Mouse (Mus musculus) E14TG2a.4 (cell line): ENCODE measurements around the gene Tenm2.

ENCODE experiments used
- CTCF ChIP-seq: conservative IDR thresholded peaks from 2 replicates; pipeline ENCODE4 v1.5.1; 2014; ENCODE audit warnings: low read length
- POU5F1 ChIP-seq: IDR thresholded peaks from 2 replicates; pipeline ENCODE4 v1.6.1; 2014; ENCODE audit warnings: low read length, borderline replicate concordance

DNA sequence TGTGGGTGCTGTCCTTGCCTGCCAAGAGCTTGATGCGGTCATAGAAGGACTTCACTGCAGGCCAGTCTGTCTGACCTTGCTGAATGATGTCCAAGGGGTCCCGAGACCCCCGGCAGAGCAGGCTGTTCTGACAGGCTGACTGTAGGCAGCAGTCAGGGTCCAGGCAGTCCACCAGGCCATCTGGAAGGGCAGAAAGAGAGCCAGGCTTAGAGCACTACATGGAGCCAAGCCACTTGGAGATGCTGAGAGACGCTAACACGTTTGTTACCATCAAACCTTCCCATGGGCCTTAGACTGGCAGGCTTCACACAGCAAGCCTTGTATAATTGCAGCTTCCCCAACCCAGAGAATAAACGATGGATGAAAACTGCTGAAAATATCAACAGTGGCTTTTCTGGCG is 1157.4 kb downstream of the Tenm2 start:
- TF ChIP-seq CTCF (no peak), POU5F1 (no peak)
